Mouse (Mus musculus) heart, embryonic 14.5 days (tissue): ENCODE measurements around the gene Gm17949. TPM values are rescaled to one million over a fixed set of nuclear protein-coding genes. Genes with fewer than 3 reads are reported as not detected.

ENCODE experiments used
- ATAC-seq: fragments of 200-750 bp; cut with Nextera tagmentation; 2 replicates; pipeline ENCODE4 v1.8.0; 2017; ENCODE audit warnings: low read depth, moderate TSS enrichment; ENCODE audit not compliant: insufficient number of reproducible peaks, insufficient read depth, low FRiP score
- H3K27ac ChIP-seq, 2 experiments: fragments of 200-500 bp in 1 of 2; fragments of 300-500 bp in 1 of 2; sonication (generic) in 1 of 2; replicated peaks in 1 of 2; 2 replicates each; pipeline ENCODE4 v1.5.1; 2012 to 2014; ENCODE audit warnings: low read depth in 2 of 2, low read length in 2 of 2, control low read depth in 1 of 2, mild to moderate bottlenecking in 1 of 2, mixed read lengths in 1 of 2; ENCODE audit not compliant: control insufficient read depth in 1 of 2, insufficient read depth in 1 of 2
- H3K27me3 ChIP-seq: fragments of 300-500 bp; sonication (generic); 2 replicates; pipeline ENCODE4 v1.6.1; 2014; ENCODE audit warnings: mild to moderate bottlenecking, low read length, control low read depth; ENCODE audit not compliant: control insufficient read depth, insufficient read depth
- H3K36me3 ChIP-seq: fragments of 300-500 bp; sonication (generic); 2 replicates; pipeline ENCODE4 v1.6.1; 2014; ENCODE audit warnings: mild to moderate bottlenecking, control low read depth, low read length, mixed read lengths; ENCODE audit not compliant: control insufficient read depth, insufficient read depth
- H3K4me1 ChIP-seq, 2 experiments: fragments of 200-500 bp in 1 of 2; fragments of 300-500 bp in 1 of 2; sonication (generic) in 1 of 2; 2 replicates each; pipeline ENCODE4 v1.6.1; 2012 to 2014; ENCODE audit warnings: low read length in 2 of 2, control low read depth in 1 of 2, mixed read lengths in 1 of 2; ENCODE audit not compliant: control insufficient read depth in 2 of 2, insufficient read depth in 2 of 2
- H3K4me2 ChIP-seq: fragments of 300-500 bp; sonication (generic); 2 replicates; pipeline ENCODE4 v1.6.1; 2014; ENCODE audit warnings: mild to moderate bottlenecking, low read length
- H3K4me3 ChIP-seq, 2 experiments: fragments of 200-500 bp in 1 of 2; fragments of 300-500 bp in 1 of 2; sonication (generic) in 1 of 2; 2 replicates each; pipeline ENCODE4 v1.5.1; 2012 to 2014; ENCODE audit warnings: low read length in 2 of 2, mild to moderate bottlenecking in 2 of 2, control low read depth in 1 of 2, low read depth in 1 of 2, moderate library complexity in 1 of 2; ENCODE audit not compliant: control insufficient read depth in 1 of 2, insufficient read depth in 1 of 2
- H3K9ac ChIP-seq: fragments of 300-500 bp; sonication (generic); 2 replicates; pipeline ENCODE4 v1.6.1; 2014; ENCODE audit warnings: mild to moderate bottlenecking, low read length
- H3K9me3 ChIP-seq: fragments of 300-500 bp; sonication (generic); 2 replicates; pipeline ENCODE4 v1.6.1; 2016; ENCODE audit warnings: low read length, control low read depth; ENCODE audit not compliant: control insufficient read depth
- WGBS: fragments of 180-500 bp; shearing (Covaris S2); extraction: QIAGEN DNeasy Blood & Tissue Kit; methylation state at CpG from one replicate; pipeline ENCODE4 v1.1.7; 2014; 5-methylcytosine and 5-hydroxymethylcytosine counted together
- polyA plus RNA-seq: library from polyadenylated mRNA; unstranded; fragments of >200 nt; fragmentation: Nextera tagmentation; extraction: Ambion mirVana; gene quantifications from 2 replicates; pipeline ENCODE4 v1.2.1, GENCODE M21; 2014

The Gm17949 gene
- polyA plus RNA-seq, 1 experiment from 2014 or later = 0.34 TPM

DNA sequence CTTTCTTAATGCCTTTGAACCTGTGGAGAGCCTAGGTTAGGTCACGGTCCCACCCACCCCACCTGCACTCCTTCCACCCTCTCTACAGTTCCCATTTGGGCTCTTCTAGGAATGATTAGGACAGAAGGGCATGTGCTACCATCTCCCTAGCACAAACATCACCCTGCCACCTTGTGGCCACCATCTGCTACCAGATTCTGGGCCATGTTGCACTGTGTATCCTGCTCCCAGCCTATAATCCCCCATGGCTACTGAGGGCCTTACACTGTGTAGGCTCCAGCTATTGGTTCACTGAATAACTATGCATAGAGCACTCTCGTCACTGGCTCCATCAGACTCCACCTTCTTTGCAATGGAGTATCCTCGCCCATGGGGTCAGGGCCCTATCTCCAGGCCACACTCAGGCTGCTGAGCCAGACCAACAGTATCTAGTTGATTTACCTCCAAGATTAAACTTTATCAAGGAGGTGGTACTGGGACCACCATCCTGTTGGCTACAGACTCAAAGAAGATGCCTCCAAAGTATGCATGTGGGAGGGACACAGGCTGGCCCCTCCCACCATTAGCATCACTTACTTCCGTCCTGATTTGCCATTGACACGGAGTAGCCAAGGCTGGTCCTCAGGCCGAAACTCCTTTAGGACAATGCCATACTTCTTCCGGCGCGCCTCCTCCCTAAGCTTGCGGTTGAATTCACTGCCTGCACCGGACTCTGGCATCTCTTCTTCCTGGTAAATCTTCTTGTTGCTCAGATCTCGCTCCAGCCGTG, 3.9 kb upstream of the Gm17949 start:
- Histone ChIP-seq H3K9ac (no peak overlapping the region), H3K4me3 (no peak overlapping the region), H3K27ac (no peak overlapping the region), H3K27me3 (no peaks in the 10 kb centered on the region), H3K4me2 (no peak overlapping the region), H3K36me3 (peaks cover 73% of the 10 kb centered on the region), H3K9me3 (no peaks in the 10 kb centered on the region), H3K4me1 (peaks cover 4 to 11% of the 10 kb centered on the region in 2 experiments; a peak in 2 of 4 replicates)
- ATAC-seq = no peak
- 92% methylated on average over 13 of the region's 13 CpGs for WGBS

- peak overlapping the region; percentile 86 to 95 for H3K4me3 ChIP-seq
- peaks cover 38% of the 10 kb centered on the region for H3K36me3 ChIP-seq
- no peaks in the 10 kb centered on the region for H3K9me3 ChIP-seq
- peak overlapping the region; percentile 90 for H3K9ac ChIP-seq
- peak overlapping the region; percentile 74 for H3K4me2 ChIP-seq
- peaks cover 4 to 11% of the 10 kb centered on the region in 2 experiments; a peak in 2 of 4 replicates for H3K4me1 ChIP-seq
- H3K27ac ChIP-seq = peak overlapping the region; percentile 77 to 78
- no peaks in the 10 kb centered on the region for H3K27me3 ChIP-seq
- under 1% methylated on average over 19 of the region's 19 CpGs for WGBS
- peak; percentile 11 for ATAC-seq
Observed at GRCm38 (mm10) chr17:57010911-57011235, 396 bp upstream of the Gm17949 start.

GRCm38 (mm10) chr17:57012245-57012795, 1.1 kb downstream of the Gm17949 start:
- peak overlapping the region; percentile 83; the same call in 1 of the 2 replicates for H3K9ac ChIP-seq
- peaks cover 23% of the 10 kb centered on the region for H3K36me3 ChIP-seq
- H3K27me3 ChIP-seq = no peaks in the 10 kb centered on the region
- no peaks in the 10 kb centered on the region for H3K9me3 ChIP-seq
- peak overlapping the region; percentile 74 for H3K4me2 ChIP-seq
- ATAC-seq = no peak
- peaks cover 4 to 11% of the 10 kb centered on the region in 2 experiments; a peak in 2 of 4 replicates for H3K4me1 ChIP-seq
- H3K4me3 ChIP-seq = peak overlapping the region in 1 of 2 experiments; percentile 86; a peak in 1 of 4 replicates
- no peak overlapping the region; a peak in 1 of 4 replicates for H3K27ac ChIP-seq
- 69% methylated on average over 13 of the region's 13 CpGs for WGBS

- Histone ChIP-seq H3K9ac (no peak overlapping the region), H3K27me3 (no peaks in the 10 kb centered on the region), H3K4me1 (no peaks in the 10 kb centered on the region), H3K4me2 (no peak overlapping the region), H3K9me3 (no peaks in the 10 kb centered on the region), H3K27ac (no peak overlapping the region), H3K4me3 (no peak overlapping the region), H3K36me3 (peaks cover 52% of the 10 kb centered on the region)
- no peak for ATAC-seq
- 83% methylated on average over 2 of the region's 2 CpGs for WGBS
Observed at GRCm38 (mm10) chr17:57019693-57020092, 8.4 kb downstream of the Gm17949 start.

- Histone ChIP-seq H3K4me3 (no peak overlapping the region), H3K36me3 (peaks cover 65% of the 10 kb centered on the region), H3K27me3 (no peaks in the 10 kb centered on the region), H3K4me2 (no peak overlapping the region), H3K4me1 (no peaks in the 10 kb centered on the region), H3K9me3 (no peaks in the 10 kb centered on the region), H3K27ac (no peak overlapping the region), H3K9ac (no peak overlapping the region)
- WGBS = 85% methylated on average over 5 of the region's 5 CpGs
- no peak for ATAC-seq
Observed at GRCm38 (mm10) chr17:57020960-57021359, 9.7 kb downstream of the Gm17949 start.

DNA sequence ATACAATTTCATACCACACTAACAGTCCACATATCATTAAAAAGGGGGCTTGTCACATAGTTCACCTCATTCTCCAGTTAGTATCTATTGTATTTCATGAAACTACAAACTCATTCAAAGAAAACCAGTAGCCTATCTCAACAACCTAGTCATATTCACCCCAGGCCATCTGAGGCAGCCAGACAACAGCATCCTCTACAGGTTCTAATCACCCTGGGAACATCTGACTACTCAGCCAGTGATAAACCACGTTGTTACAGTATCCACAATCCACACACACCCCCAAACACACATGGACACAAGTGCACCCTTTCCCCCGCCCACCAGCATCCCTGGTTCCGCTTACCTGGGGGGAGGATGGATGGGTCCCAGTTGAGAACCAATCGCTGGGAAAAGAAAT, 16.2 kb downstream of the Gm17949 start:
- peaks cover 65% of the 10 kb centered on the region for H3K36me3 ChIP-seq
- no peak overlapping the region for H3K27ac ChIP-seq
- H3K27me3 ChIP-seq = no peaks in the 10 kb centered on the region
- H3K4me1 ChIP-seq = peaks cover 11 to 16% of the 10 kb centered on the region in 2 experiments
- no peak overlapping the region for H3K4me3 ChIP-seq
- no peak overlapping the region for H3K9ac ChIP-seq
- no peaks in the 10 kb centered on the region for H3K9me3 ChIP-seq
- 83% methylated on average over 4 of the region's 4 CpGs for WGBS
- no peak overlapping the region for H3K4me2 ChIP-seq
- no peak for ATAC-seq

DNA sequence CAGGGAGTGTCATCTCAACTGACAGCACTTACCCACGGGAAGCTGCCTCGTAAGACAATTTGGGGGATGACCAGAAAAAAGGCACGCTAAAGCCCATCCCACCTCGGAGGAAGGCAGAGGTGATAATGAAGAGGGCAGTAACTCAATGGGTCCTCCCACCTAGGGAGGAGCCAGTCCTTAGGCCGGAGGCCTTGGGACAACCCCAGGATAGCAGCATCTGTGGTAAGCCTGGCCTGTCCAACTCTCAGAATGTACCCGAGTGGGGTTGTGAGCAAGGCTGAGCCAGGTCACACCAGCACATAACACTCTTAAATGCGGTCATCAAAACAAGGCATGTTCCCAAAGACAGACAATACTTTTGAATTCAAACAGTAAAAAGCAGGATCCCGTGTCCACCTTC, 18.4 kb downstream of the Gm17949 start:
- H3K9ac ChIP-seq = peak overlapping the region; percentile 99
- WGBS = 20% methylated on average over 8 of the region's 8 CpGs
- H3K27me3 ChIP-seq = no peaks in the 10 kb centered on the region

More for the DNA sequence above, 18.4 kb downstream of the Gm17949 start:
- H3K4me1 ChIP-seq = peaks cover 12 to 18% of the 10 kb centered on the region in 2 experiments
- H3K9me3 ChIP-seq = no peaks in the 10 kb centered on the region
- peak overlapping the region; percentile 91 for H3K4me2 ChIP-seq
- peak overlapping the region; percentile 84 to 97 for H3K4me3 ChIP-seq
- ATAC-seq = no peak
- peak overlapping the region in 1 of 2 experiments; percentile 95; a peak in 1 of 4 replicates for H3K27ac ChIP-seq
- H3K36me3 ChIP-seq = peaks cover 43% of the 10 kb centered on the region
